Mouse (Mus musculus) heart, adult 18-20 months (tissue): Measurements from ENCODE around the gene Snapc3. TPM values are rescaled to one million over a fixed set of nuclear protein-coding genes. Genes with fewer than 3 reads are reported as not detected.
"Not testable (repeated sequence)": the region's sequence is repeated elsewhere in the genome, so short reads cannot be mapped to it uniquely, and the experiment has no call there.

Source experiments
- DNase-seq, 2 experiments: peaks; one replicate each; pipeline ENCODE4 v3.0.0; 2021 to 2022; ENCODE audit warnings: mixed read lengths in 1 of 2
- total RNA-seq, 2 experiments: library from RNA; stranded (reverse); gene quantifications; 2 replicates each; pipeline ENCODE4 v1.2.3; 2021

Snapc3 gene
- total RNA-seq, 2 experiments from 2014 or later: 15.2 to 18.8 TPM

- not testable (repeated sequence) for DNase-seq
Measured at GRCm38 (mm10) chr4:83497013-83497412, 79.5 kb downstream of the Snapc3 start.

GRCm38 (mm10) chr4:83500154-83501036 lies 82.9 kb downstream of the Snapc3 start:
- DNase-seq: no peak

- DNase-seq: no peak
Measured at GRCm38 (mm10) chr4:83501037-83501430, 83.5 kb downstream of the Snapc3 start.

GRCm38 (mm10) chr4:83509600-83509999 lies 92.1 kb downstream of the Snapc3 start:
- no peak for DNase-seq

- DNase-seq: no peak
Measured at GRCm38 (mm10) chr4:83511083-83511482, 93.6 kb downstream of the Snapc3 start.

- DNase-seq: no peak
Measured at GRCm38 (mm10) chr4:83512217-83512616, 94.7 kb downstream of the Snapc3 start.

- no peak for DNase-seq
Measured at GRCm38 (mm10) chr4:83512644-83513043, 95.1 kb downstream of the Snapc3 start.

- no peak for DNase-seq
Measured at GRCm38 (mm10) chr4:83514183-83514582, 96.7 kb downstream of the Snapc3 start.

GRCm38 (mm10) chr4:83514976-83515669 lies 97.6 kb downstream of the Snapc3 start:
- DNase-seq: no peak

GRCm38 (mm10) chr4:83516144-83516543 lies 98.6 kb downstream of the Snapc3 start:
- not testable (repeated sequence) for DNase-seq

Other genes with a start within 250 kb of the Snapc3 start
- 10 to 100 TPM; 14.8 to 20.9 TPM for gene Ttc39b, start 93.5 kb upstream of the Snapc3 start, total RNA-seq
- 10 to 100 TPM; 17.5 to 21.6 TPM for gene Psip1, start 68.7 kb downstream of the Snapc3 start, total RNA-seq
- 1 to 10 TPM in 1 of 2 experiments, under 1 TPM in 1; 0.52 to 1.2 TPM for gene Ccdc171, start 107.8 kb downstream of the Snapc3 start, total RNA-seq